Mouse (Mus musculus): ENCODE data around the gene Paqr5.

GRCm38 (mm10) chr9:62035806-62036205 lies 9.2 kb upstream of the Paqr5 start:
- no peak for TF ChIP-seq POLR2A (IDR thresholded peaks at IDR 0.05; ENCODE audit: borderline replicate concordance, extremely low read depth, low read depth, low read length)
- TF ChIP-seq CTCF (IDR thresholded peaks at IDR 0.05; ENCODE audit: insufficient read depth, low read length), result no peak

Measured in lung, adult 2 months (tissue).